Mouse (Mus musculus): ENCODE data around the gene Ankef1.

- TF ChIP-seq CTCF (IDR thresholded peaks at IDR 0.05; ENCODE audit: insufficient read depth, low read length), result peak; percentile 7; the same call in 1 of the 2 replicates
- no peak for TF ChIP-seq POLR2A (IDR thresholded peaks at IDR 0.05; ENCODE audit: borderline replicate concordance, extremely low read depth, low read depth, low read length)
Measured at GRCm38 (mm10) chr2:136485815-136486619, 15.7 kb upstream of the Ankef1 start.

All from lung, adult 2 months (tissue).